Mouse (Mus musculus): ENCODE measurements around the gene F3.

The F3 gene

GRCm38 (mm10) chr3:121722971-121723844 lies at the start of gene F3:
F3 (plus strand) TSS chr3:121723537.
- peak; percentile 94 for DNase-seq (ENCODE audit: inconsistent ontology term)

DNA sequence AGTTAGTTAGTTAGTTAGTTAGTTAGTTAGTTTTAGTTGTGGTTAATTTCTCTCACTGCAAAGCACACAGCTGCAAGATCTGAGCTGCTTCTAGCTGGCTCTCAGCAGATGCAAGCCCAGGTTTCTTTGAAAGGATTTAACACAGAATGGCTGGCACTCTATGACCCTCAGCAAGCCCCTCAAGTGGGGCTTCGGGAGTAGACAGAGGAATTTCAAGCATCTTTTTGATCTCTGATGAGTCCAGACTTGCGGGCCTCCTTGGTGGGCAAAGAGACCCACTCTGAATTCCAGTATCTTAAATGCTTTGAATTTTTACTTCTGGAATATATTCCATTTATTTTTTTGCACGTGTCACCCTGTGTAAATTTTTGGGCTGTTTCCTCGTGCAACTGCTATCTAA lies 44.4 kb upstream of the F3 start:
- DNase-seq (ENCODE audit: inconsistent ontology term), result no peak

GRCm38 (mm10) chr3:121679443-121679842 lies 43.9 kb upstream of the F3 start:
- DNase-seq (ENCODE audit: inconsistent ontology term), result no peak

DNA sequence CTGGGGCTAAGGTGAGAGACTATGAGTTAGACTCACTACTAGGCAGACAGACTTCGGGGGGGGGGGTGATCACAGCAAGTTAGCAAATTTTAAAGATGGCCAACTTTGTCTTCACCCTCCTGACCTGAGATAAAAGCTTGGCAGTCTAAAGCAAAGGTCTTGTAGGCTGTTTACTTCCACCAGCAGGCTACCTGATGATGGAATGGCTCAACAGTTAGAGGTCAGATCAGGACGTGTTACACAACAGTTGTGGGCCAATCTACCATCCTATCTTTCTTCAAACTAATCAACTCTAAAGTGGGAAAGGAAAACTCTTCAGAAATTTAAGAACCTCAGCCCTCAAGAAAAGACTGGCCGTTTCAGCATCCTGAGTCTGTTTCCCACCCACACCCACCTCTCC lies 43.1 kb upstream of the F3 start:
- no peak for DNase-seq (ENCODE audit: inconsistent ontology term)

DNA sequence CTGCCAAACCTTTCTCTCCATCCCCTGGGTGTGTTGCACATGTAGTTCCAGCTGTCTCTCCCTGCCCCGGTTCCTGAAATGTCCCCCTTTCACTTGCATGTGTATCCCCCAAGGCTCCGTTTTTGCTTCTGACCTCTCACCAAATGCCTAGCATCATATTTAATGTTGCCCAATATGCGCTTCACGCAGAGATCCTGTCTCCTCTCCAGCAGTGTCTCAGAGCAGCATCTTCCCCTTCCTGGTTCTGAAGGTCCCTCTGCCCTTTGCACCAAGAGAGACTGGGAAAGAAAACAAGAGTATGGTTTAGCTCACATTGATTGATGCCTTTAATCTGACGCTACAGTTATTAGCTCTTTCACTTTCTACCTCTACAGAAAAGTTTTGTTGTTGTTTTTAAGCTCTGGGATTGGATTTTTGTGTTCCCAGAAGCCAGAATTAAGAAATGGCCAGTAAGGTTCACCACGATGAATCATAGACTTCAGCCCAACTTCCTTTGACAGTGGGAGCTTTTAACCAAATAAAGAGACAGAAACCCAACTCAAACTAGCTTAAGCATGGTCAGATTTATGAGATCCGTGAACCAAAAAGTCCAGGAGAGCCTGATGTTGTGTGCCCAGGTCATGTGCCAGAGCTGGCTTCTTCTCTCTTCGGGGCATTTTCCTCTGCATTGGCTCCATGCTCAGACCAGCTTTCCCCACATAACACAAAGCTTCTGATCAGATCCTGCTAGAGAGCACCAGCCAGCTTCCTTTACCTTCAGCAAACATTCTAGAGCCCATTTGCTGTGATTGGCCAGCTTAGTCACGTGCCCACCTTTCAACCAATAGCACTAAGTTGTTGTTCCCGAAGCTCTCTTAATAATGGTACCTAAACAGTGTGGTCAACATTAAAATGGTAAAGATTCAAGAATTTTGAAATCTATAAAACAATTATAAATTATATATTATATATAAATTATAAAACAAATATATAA lies 40.6 kb upstream of the F3 start:
- no peak for DNase-seq (ENCODE audit: inconsistent ontology term)

DNA sequence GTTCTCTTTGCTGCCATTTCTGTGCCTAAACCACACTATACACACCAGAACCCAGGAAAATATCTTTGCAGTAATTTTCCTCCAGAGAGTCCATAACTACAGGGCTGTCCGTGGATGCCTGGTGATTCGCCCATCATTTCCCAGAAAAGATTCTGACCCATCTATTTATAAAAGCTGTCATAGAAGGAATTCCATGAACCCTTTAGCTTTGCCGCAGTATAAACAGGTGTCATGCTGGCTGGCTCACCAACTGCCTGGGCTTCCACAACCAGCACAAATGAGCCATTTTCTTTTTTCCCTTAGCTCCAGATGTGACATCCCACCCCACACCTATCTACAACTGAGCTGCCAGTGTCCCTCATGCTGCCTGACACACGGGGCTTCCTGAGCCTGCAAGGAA lies 38.8 kb upstream of the F3 start:
- DNase-seq (ENCODE audit: inconsistent ontology term), result no peak

DNA sequence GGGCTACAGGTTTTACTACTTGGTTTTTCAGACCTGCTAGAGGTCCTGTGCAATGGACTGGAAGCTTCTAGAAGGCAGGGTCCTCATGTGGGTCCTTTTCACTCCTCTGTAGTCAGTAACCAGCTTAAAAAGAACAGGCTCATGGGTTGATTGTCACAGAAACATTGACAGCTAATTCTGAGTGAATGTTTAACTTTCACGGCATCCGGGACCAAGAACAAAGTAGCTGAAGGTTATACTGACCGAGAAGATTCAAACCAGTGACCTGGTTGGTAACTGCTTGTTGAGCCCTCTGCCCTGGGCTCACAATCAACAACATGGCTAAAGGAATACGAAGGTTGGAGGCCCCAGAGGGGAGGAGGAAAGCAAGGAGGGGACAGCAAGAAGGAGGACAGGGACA lies 38.4 kb upstream of the F3 start:
- DNase-seq (ENCODE audit: inconsistent ontology term), result no peak

- no peak for DNase-seq (ENCODE audit: inconsistent ontology term)
Measured at GRCm38 (mm10) chr3:121685985-121686384, 37.4 kb upstream of the F3 start.

DNA sequence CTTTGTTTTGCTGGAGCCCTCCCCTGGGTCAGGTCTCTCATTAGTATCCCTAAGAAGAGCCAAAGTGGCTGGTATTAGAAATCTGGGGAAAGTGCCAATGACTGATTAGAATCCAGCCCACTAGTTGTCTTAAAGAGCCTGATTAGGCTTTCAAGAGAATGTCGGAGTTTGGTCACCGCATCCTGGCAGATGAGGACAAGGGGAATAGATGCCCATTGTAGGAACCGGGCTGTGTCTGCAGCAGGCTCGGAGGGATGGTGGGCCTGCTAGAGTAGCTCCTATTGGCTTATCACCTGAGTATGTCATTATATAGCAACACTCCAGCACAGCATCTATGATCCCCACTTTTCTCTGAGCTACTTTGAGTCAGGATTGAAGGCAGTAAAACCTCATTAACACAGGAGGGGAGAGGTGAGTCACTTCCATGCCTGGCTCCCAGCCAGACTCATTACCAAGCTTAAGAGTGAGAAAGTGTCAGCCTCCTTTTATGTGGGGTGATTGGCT lies 36.9 kb upstream of the F3 start:
- DNase-seq (ENCODE audit: inconsistent ontology term), result peak; percentile 97

- DNase-seq (ENCODE audit: inconsistent ontology term), result no peak
Measured at GRCm38 (mm10) chr3:121687741-121688140, 35.6 kb upstream of the F3 start.

DNA sequence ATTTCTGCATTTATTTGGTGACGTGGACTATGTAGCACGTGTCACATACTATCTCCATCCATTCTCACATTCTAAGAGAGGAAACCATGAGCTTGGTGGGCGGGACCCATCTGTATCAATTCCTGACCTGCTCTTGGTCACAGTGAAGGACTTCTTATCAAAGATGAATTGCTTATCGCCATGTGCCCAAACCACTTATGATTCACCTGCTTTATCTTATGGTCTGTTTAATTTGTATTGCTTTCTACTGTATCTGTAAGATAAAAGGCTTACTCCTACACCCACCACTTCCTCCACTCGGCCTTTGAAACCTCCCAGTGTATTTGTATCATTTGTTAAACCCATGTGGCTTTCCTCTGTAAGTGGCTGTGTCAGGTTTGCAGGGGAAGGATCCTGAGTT lies 34.3 kb upstream of the F3 start:
- no peak for DNase-seq (ENCODE audit: inconsistent ontology term)

DNA sequence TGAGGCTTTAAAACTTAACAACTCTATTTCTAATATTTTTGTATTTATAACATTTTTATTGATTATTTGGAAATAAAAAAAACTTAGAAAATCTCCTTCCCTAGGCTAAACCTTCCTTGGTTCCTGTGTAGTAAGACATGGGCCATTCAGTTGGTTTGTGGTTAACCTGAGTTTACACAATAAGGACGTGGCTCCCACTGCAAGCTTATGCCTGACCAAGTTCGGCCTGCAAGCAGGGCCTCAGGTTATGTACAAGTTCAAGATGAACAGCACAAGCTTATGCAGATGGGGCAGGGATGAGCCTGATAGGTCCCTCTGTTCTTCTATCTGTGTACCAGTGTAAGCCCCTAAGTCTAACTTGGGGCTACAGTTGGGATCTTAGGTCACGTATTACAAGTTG lies 33.6 kb upstream of the F3 start:
- no peak for DNase-seq (ENCODE audit: inconsistent ontology term)

DNA sequence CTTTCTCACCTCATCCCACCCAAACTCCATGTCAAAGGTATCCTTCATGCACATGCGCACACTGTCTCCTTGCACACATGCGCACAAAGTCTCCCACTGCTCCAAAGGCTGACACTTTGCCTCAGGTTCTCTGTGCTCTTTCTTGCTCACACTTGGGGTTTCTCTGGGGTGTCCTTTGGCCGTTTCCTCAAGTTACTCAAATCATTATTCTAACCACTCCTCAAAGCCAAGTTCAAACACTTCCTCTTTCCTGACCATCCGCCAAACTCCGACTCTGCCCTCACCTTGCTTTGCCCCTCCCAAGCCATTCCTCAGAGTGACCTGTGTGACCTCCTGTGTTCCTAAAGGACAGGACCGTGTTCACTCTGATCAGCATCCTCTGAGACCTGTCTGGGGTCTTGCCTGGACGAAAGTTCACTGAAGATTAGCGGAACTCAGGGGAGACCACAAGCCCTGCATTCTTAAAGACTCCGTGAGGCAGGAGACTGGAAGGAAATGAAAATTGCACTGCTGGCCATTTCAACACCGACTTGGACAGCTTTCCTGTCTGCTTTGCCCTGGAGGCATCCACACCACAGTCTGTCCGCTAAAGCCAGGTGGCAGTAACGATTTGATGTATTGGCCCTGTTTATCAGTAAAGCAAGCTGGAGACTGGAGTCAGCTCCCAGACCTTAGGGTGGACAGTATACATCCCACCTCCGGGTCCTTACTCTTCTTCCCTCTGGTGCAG lies 30.2 kb upstream of the F3 start:
- DNase-seq (ENCODE audit: inconsistent ontology term), result no peak

DNA sequence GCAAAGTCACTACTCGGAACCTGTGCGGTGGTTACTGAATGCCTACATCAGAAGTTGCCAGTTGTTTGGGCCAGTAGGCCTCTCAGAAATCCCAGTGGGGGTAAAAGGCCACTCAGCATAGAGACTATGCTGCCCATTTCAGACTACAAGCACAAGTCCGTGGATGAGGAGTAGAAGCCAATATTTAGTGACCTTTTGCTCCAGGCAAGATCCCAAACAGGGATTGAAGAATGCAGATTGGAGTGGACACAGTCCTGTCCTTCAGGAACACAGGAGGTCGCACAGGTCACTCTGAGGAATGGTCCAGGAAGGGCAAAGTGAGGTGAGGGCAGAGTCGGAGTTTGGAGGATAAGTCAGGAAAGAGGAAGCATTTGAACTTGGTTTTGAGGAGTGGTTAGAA lies 29.6 kb upstream of the F3 start:
- no peak for DNase-seq (ENCODE audit: inconsistent ontology term)

GRCm38 (mm10) chr3:121697169-121697568 lies 26.2 kb upstream of the F3 start:
- DNase-seq (ENCODE audit: inconsistent ontology term), result peak; percentile 76

DNA sequence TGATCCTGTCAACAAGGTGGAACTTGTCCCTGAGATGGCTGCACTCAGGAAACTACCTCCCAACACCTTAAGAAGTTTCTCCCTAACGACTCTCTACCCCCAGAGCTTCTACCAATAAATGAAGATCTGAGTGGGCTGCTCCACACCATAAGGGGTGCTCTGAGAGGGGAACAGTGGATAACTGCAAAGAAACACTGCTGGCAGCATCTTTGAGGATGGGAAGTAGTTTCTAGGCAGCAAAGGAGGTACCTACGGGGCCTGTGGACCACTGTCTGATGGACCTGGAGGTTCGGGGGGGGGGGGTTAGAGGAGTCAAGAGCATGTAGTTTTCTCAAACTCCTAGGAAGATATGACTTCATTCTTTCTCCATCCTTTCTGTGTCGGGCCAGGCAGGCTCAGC lies 23.9 kb upstream of the F3 start:
- no peak for DNase-seq (ENCODE audit: inconsistent ontology term)

DNA sequence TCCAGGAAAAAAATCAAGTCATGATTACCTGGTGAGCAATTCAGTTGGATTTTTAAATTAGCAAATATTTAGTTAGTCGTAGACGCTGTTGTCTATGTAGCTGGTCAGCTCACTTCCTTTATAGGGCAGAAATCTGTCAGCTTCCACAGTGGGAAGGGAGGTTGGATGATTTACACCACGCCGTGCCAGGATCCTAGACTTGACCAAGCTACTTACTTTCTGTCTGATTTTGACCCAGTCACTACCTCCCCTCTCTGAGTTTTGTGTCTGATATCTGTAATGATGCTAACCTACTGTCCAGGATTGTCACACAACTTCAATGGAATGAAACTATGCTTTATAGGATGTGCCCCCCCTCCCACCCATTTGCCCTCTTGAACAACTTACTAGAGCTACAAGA lies 23.5 kb upstream of the F3 start:
- DNase-seq (ENCODE audit: inconsistent ontology term), result no peak

GRCm38 (mm10) chr3:121700364-121700952 lies 22.9 kb upstream of the F3 start:
- peak; percentile 90 for DNase-seq (ENCODE audit: inconsistent ontology term)

DNA sequence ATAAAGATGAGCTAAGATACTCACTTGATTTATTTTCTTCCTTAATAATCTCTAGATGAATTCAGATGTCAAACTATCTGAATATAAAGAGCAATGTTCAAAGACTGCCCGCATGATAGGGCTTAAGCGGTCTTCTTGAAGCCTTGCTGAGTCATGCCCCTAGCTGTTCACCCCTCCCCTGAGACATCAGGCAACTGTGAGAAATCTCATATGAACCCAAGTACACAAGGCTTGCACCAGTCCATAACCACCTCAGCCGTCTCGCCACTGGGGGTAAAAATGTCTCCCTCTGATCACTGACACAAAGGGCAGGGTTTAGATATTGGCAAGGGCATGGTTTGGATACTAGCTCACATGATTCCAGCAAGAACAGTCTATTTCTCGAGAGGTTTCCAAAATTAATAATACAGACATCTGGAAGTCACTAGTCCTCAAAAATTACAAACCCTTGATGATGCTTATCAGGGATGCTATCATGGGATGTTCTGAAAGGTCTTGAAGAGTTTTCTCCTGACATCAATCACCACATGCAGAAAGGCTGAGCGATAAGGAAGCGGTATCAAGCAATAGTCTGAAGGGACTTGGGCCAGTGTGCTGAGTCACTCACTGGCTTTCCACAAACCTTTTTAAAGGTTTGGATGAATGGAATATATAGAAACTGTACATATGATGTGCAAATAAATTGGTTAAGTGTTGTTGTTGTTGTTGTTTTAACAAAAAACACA lies 20.0 kb upstream of the F3 start:
- no peak for DNase-seq (ENCODE audit: inconsistent ontology term)

- DNase-seq (ENCODE audit: inconsistent ontology term), result no peak
Measured at GRCm38 (mm10) chr3:121703880-121704243, 19.5 kb upstream of the F3 start.

- DNase-seq (ENCODE audit: inconsistent ontology term), result peak; percentile 91
Measured at GRCm38 (mm10) chr3:121706087-121706486, 17.2 kb upstream of the F3 start.
